Mouse (Mus musculus) ES-E14 (cell line): Measurements from ENCODE around the gene Kcnj10.

ENCODE experiments used
- CHD2 ChIP-seq: IDR thresholded peaks from 2 replicates; pipeline ENCODE4 v1.6.1; 2014; ENCODE audit warnings: mild to moderate bottlenecking, low read depth, low read length, inconsistent platforms
- HCFC1 ChIP-seq: IDR thresholded peaks from 2 replicates; pipeline ENCODE4 v1.6.1; 2012; ENCODE audit warnings: low read length, inconsistent platforms, borderline replicate concordance; ENCODE audit not compliant: insufficient read depth
- ZC3H11A ChIP-seq: IDR thresholded peaks from 2 replicates; pipeline ENCODE4 v1.6.1; 2012; ENCODE audit warnings: low read depth, mild to moderate bottlenecking, inconsistent platforms, low read length, borderline replicate concordance
- ZNF384 ChIP-seq: IDR thresholded peaks from 2 replicates; pipeline ENCODE4 v1.6.1; 2012; ENCODE audit warnings: low read depth, low read length, inconsistent platforms

DNA sequence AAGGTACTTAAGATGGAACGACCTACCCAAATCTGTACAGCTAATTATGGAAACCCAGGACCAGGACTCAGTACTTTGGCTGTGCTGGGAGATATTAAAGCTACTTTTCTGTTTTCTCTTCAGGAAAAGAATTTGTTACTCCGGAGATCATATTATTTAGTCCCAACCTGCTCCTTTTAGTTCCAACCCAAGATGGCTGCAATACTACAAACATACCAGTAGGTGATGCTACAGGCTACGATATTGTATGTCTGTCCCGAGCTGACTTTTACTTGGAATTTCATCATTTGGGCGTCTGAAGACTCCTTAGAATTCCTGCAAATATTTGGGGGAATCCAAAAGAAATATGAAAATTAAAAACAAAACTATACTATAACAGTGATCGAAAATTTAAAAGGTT lies 68.0 kb downstream of the Kcnj10 start:
- TF ChIP-seq ZC3H11A: peak; percentile 95
- TF ChIP-seq CHD2: no peak
- no peak for TF ChIP-seq ZNF384
- TF ChIP-seq HCFC1: no peak
